Comparison of ENCODE assay signal across 8 mouse cellular contexts in the genomic region with DNA sequence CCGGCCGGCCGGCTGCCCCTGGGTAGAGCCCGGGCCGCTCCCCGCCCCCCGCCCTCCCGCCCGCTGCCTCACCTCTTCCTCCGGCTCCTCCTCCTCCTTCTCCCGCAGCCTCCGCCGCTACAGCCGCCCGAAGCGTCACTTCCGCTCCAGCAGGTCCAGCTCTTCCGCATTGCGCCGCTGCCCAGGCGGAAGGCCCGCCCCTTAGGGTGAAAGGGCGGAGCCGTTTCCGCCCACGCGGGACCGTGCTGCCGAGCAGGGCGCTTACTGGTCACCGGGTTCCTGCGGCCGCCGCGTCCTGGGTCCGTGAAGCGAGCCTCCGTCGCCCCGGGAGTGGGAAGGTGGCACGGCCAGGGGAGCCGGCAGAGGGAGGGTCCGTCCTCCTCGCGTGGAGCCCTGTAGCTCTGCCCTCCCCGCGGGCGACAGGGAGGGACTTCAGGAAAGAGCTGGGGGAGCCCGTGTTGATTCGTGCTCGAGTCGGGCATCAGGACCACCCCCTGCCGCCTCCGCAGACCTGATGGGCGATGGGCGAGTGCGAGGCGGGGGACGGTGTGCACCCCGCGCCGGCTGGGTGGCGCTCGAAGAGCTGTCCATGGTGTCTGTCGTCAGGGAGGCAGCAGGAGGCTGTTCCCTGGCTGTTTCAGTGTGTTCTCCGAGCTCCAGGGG. TPM values are rescaled to one million over a fixed set of nuclear protein-coding genes. Genes with fewer than 3 reads are reported as not detected.
DNase-seq lines count a peak whose midpoint lies in the region; ATAC-seq and TF ChIP-seq lines count a peak whose summit lies in the region.

TSS of gene Synj1 (minus strand) at position 288 of the 663 bp plus-strand sequence.

- H3K79me3 ChIP-seq in C2C12 (ENCODE audit: low read depth): peaks cover 3% of the 10 kb centered on the region

- H3K27ac ChIP-seq in heart, embryonic 12.5 days (ENCODE audit: poor library complexity, severe bottlenecking): peak within 1 kb of the TSS; percentile 91
- peak within 1 kb of the TSS; percentile 93 for H3K27ac ChIP-seq in kidney, postnatal 0 days
- peak within 1 kb of the TSS; percentile 88 for H3K27ac ChIP-seq in liver, embryonic 11.5 days (ENCODE audit: low read depth, low read length)
- peak within 1 kb of the TSS; percentile 75 for H3K27ac ChIP-seq in stomach, embryonic 14.5 days (ENCODE audit: low read length)

- H3K27me3 ChIP-seq in C2C12 (ENCODE audit: control insufficient read depth, insufficient read depth, insufficient read length): no peaks in the 10 kb centered on the region
- H3K27me3 ChIP-seq in erythroblast, embryonic 14.5 days (ENCODE audit: control insufficient read depth): no peaks in the 10 kb centered on the region
- H3K27me3 ChIP-seq in heart, embryonic 12.5 days (replicated peaks): no peaks in the 10 kb centered on the region
- no peaks in the 10 kb centered on the region for H3K27me3 ChIP-seq in kidney, postnatal 0 days (ENCODE audit: insufficient read depth, low read length)
- H3K27me3 ChIP-seq in liver, embryonic 11.5 days (replicated peaks; ENCODE audit: control insufficient read depth, insufficient read depth, low read length): no peaks in the 10 kb centered on the region
- no peaks in the 10 kb centered on the region for H3K27me3 ChIP-seq in stomach, embryonic 14.5 days (ENCODE audit: control insufficient read depth, insufficient read depth, low read length)

- TF ChIP-seq POLR2A in brain, embryonic 14.5 days (IDR thresholded peaks at IDR 0.05; ENCODE audit: borderline replicate concordance, extremely low read depth, insufficient read depth, insufficient read length, poor library complexity, severe bottlenecking): peak; percentile 36; the same call in 1 of the 2 replicates

- peak within 1 kb of the TSS; percentile 92 for H3K4me2 ChIP-seq in heart, embryonic 12.5 days
- H3K4me2 ChIP-seq in kidney, postnatal 0 days (ENCODE audit: low read length): peak within 1 kb of the TSS; percentile 86
- H3K4me2 ChIP-seq in liver, embryonic 11.5 days: peak within 1 kb of the TSS; percentile 96
- H3K4me2 ChIP-seq in stomach, embryonic 14.5 days (replicated peaks; ENCODE audit: low read depth, low read length): peak within 1 kb of the TSS; percentile 85

- H3K79me2 ChIP-seq in C2C12 (ENCODE audit: control insufficient read depth, insufficient read depth): peaks cover 15% of the 10 kb centered on the region

- H3K36me3 ChIP-seq in C2C12 (ENCODE audit: control insufficient read depth, insufficient read depth): peaks cover 28% of the 10 kb centered on the region
- peaks cover 61% of the 10 kb centered on the region for H3K36me3 ChIP-seq in erythroblast, embryonic 14.5 days (ENCODE audit: control insufficient read depth)
- H3K36me3 ChIP-seq in heart, embryonic 12.5 days: peaks cover 19% of the 10 kb centered on the region
- H3K36me3 ChIP-seq in kidney, postnatal 0 days (ENCODE audit: insufficient read depth, low read length): peaks cover 19% of the 10 kb centered on the region
- peaks cover 17% of the 10 kb centered on the region for H3K36me3 ChIP-seq in liver, embryonic 11.5 days (ENCODE audit: control insufficient read depth, insufficient read depth, low read length)
- H3K36me3 ChIP-seq in stomach, embryonic 14.5 days (ENCODE audit: control insufficient read depth, insufficient read depth, low read length): peaks cover 20% of the 10 kb centered on the region

- DNase-seq in brain, embryonic 14.5 days (ENCODE audit: low read depth): peak; percentile 98
- DNase-seq in kidney, postnatal 0 days (ENCODE audit: low spot score): peak; percentile 98
- DNase-seq in liver, embryonic 11.5 days (ENCODE audit: low spot score): peak; percentile 88
- DNase-seq in naive thymus-derived CD4-positive, alpha-beta T cell, adult 2 months (ENCODE audit: low read depth): peak; percentile 87

- peaks cover 52% of the 10 kb centered on the region for H3K4me1 ChIP-seq in erythroblast, embryonic 14.5 days (ENCODE audit: control insufficient read depth)
- peaks cover 17% of the 10 kb centered on the region for H3K4me1 ChIP-seq in heart, embryonic 12.5 days (replicated peaks)
- peaks cover 7% of the 10 kb centered on the region for H3K4me1 ChIP-seq in kidney, postnatal 0 days (replicated peaks; ENCODE audit: insufficient read depth, low read length)
- peaks cover 16% of the 10 kb centered on the region for H3K4me1 ChIP-seq in liver, embryonic 11.5 days (replicated peaks; ENCODE audit: control insufficient read depth, insufficient read depth, low read length)
- H3K4me1 ChIP-seq in stomach, embryonic 14.5 days (ENCODE audit: control insufficient read depth, insufficient read depth, low read length): no peaks in the 10 kb centered on the region

- under 1% methylated on average over 51 of the region's 66 CpGs for WGBS in heart, embryonic 12.5 days
- WGBS in kidney, postnatal 0 days: under 1% methylated on average over 57 of the region's 66 CpGs
- WGBS in liver, embryonic 11.5 days: under 1% methylated on average over 62 of the region's 66 CpGs
- WGBS in stomach, embryonic 14.5 days: under 1% methylated on average over 62 of the region's 66 CpGs

- peak; percentile 96 for ATAC-seq in heart, embryonic 12.5 days (ENCODE audit: insufficient number of reproducible peaks, low FRiP score)
- peak; percentile 92 for ATAC-seq in kidney, postnatal 0 days (replicated peaks; ENCODE audit: low FRiP score, low read depth)
- ATAC-seq in liver, embryonic 11.5 days (replicated peaks; ENCODE audit: low FRiP score): peak; percentile 88
- ATAC-seq in stomach, embryonic 14.5 days (ENCODE audit: insufficient number of reproducible peaks, insufficient read depth, low FRiP score, low read depth): peak; percentile 94

- peak within 1 kb of the TSS; percentile 93 for H3K9ac ChIP-seq in heart, embryonic 12.5 days
- H3K9ac ChIP-seq in kidney, postnatal 0 days (ENCODE audit: low read depth, low read length): peak within 1 kb of the TSS; percentile 87
- peak within 1 kb of the TSS; percentile 90 for H3K9ac ChIP-seq in liver, embryonic 11.5 days (ENCODE audit: low read depth, low read length)
- peak within 1 kb of the TSS; percentile 69 for H3K9ac ChIP-seq in stomach, embryonic 14.5 days (replicated peaks; ENCODE audit: low read depth, low read length)

- peak within 1 kb of the TSS; percentile 99 for H3ac ChIP-seq in C2C12 (ENCODE audit: control insufficient read depth, insufficient read length, low read depth)

- TF ChIP-seq CTCF in C2C12 (IDR thresholded peaks at IDR 0.05; ENCODE audit: control insufficient read depth, insufficient read depth, insufficient read length): no peak
- no peak for TF ChIP-seq CTCF in brain, embryonic 14.5 days (IDR thresholded peaks at IDR 0.05; ENCODE audit: borderline replicate concordance, extremely low read depth, insufficient read depth, insufficient read length)
- TF ChIP-seq CTCF in kidney, postnatal 0 days (IDR thresholded peaks at IDR 0.05; ENCODE audit: low read depth): no peak

- peak within 1 kb of the TSS; percentile 85 for H3K4me3 ChIP-seq in C2C12 (ENCODE audit: insufficient read depth, poor library complexity, severe bottlenecking)
- H3K4me3 ChIP-seq in erythroblast, embryonic 14.5 days (replicated peaks): peak within 1 kb of the TSS; percentile 97
- H3K4me3 ChIP-seq in heart, embryonic 12.5 days: peak within 1 kb of the TSS; percentile 97
- H3K4me3 ChIP-seq in kidney, postnatal 0 days (replicated peaks; ENCODE audit: low read depth, low read length): peak within 1 kb of the TSS; percentile 75
- peak within 1 kb of the TSS; percentile 96 for H3K4me3 ChIP-seq in liver, embryonic 11.5 days (ENCODE audit: low read depth, low read length)
- peak within 1 kb of the TSS; percentile 58 for H3K4me3 ChIP-seq in stomach, embryonic 14.5 days (ENCODE audit: low read depth, low read length)

- H3K9me3 ChIP-seq in erythroblast, embryonic 14.5 days (ENCODE audit: control insufficient read depth, low read length): no peaks in the 10 kb centered on the region
- H3K9me3 ChIP-seq in heart, embryonic 12.5 days (replicated peaks): no peaks in the 10 kb centered on the region
- H3K9me3 ChIP-seq in kidney, postnatal 0 days (replicated peaks; ENCODE audit: low read length): no peaks in the 10 kb centered on the region
- no peaks in the 10 kb centered on the region for H3K9me3 ChIP-seq in liver, embryonic 11.5 days (ENCODE audit: control insufficient read depth, low read length)
- no peaks in the 10 kb centered on the region for H3K9me3 ChIP-seq in stomach, embryonic 14.5 days (ENCODE audit: control insufficient read depth, low read depth, low read length)

TF ChIP-seq in C2C12, 6 proteins besides CTCF, POLR2A, EP300 and RAD21:
- TF ChIP-seq MYOD1 (IDR thresholded peaks at IDR 0.05; ENCODE audit: control insufficient read depth, insufficient read length, low read depth) (no peak), MYOG (IDR thresholded peaks at IDR 0.05; ENCODE audit: control insufficient read depth, extremely low read depth, insufficient read length) (no peak), USF1 (IDR thresholded peaks at IDR 0.05; ENCODE audit: low read depth) (no peak), CEBPB (IDR thresholded peaks at IDR 0.05; ENCODE audit: low read depth) (no peak), FOSL1 (IDR thresholded peaks at IDR 0.05; ENCODE audit: insufficient read depth, low read length, poor library complexity, severe bottlenecking) (no peak), MAX (IDR thresholded peaks at IDR 0.05) (no peak)
TF ChIP-seq in C2C12: peak in this region for 0.

RNA-seq across cellular contexts. Expression of gene Synj1, which starts in this region (rescaled TPM):
- 11.3 TPM for polyA plus RNA-seq in C2C12 (2012; fragmentation: generic; extraction: Trizol)
- polyA plus RNA-seq in brain, embryonic 14.5 days (2012; rRNA removed): 66.0 and 90.7 TPM in 2 replicates
- polyA plus RNA-seq in erythroblast, embryonic 14.5 days (2012): 8.1 and 8.8 TPM in 2 replicates
- 14.9 and 18.3 TPM in 2 replicates for polyA plus RNA-seq in heart, embryonic 12.5 days (2016; fragmentation: Nextera tagmentation; extraction: Ambion mirVana)
- polyA plus RNA-seq in kidney, postnatal 0 days (2015; fragmentation: Nextera tagmentation; extraction: Ambion mirVana): 10.0 and 11.9 TPM in 2 replicates
- 20.5 and 22.7 TPM in 2 replicates for polyA plus RNA-seq in liver, embryonic 11.5 days (2014; fragmentation: Nextera tagmentation; extraction: Ambion mirVana)
- 17.5 and 17.8 TPM in 2 replicates for polyA plus RNA-seq in stomach, embryonic 14.5 days (2014; fragmentation: Nextera tagmentation; extraction: Ambion mirVana)

Comparison
In these comparisons a context has a peak if more than half of its experiments do, and no peak if none do; other contexts are left out.
1. Peak in every context shown above with its lines: DNase-seq, ATAC-seq, H3K4me3 ChIP-seq and H3K27ac ChIP-seq.